Mouse (Mus musculus): Measurements from ENCODE around the gene Tm4sf19.

Gene Tm4sf19

DNA sequence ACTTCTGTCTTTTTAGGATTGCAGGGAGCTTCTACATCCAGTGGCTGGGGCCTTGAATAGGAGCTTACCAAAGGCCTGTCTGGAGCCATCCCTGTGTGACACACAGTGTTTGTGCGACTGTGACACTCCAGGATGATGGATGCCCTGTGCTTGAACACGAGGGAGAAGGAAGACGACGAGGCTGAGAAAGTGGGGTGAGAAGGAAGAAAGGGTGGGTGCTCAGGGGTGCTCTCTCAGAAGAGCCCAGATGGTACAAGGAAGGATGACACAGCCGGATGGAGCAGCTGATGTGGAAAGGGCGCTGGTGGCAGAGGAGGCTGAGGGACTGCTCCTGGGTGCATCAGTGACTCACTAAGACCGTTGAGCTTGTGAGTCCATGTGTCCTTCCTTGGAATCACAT, at the start of gene Tm4sf19:
Gene Tm4sf19 (plus strand): TSS at position 240 of the 400 bp plus-strand sequence.
- peak; percentile 88 for DNase-seq

DNA sequence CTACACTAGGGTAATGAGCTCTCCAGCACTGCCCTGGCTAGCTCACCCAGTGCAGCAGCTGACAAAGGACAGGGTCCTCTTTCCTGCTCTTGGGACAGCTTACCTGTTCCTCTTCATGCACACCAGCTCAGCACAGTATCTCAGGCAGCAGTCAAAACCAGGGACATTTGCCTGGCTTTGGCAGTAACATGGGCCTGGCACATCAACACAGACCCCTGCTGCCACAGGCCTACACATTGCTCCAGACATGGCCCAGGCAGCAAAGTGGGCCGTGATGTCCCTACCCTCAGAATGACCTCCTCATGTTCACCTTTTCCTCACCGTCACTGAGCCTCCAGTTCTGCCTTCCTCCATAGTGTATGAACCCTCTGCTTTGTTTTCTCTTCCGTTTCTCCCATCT, 49.5 kb upstream of the Tm4sf19 start:
- DNase-seq = peak; percentile 87

DNA sequence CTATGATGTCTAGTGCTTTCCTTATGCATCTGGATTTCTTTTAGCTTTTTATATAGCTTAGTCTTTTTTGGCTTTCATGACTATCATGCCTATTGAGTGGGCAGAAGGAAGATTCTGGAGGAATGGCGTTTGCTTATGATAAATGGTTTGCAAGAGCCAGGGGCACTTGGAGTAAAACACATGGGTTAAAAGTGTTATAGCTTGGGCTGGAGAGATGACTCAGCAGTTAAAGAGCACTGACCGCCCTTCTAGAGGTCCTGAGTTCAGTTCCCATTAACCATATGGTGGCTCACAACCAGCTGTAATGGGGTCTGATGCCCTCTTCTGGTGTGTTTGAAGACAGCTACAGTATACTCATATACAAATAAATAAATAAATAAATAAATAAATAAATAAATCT, 36.8 kb upstream of the Tm4sf19 start:
- peak; percentile 30 for DNase-seq

DNA sequence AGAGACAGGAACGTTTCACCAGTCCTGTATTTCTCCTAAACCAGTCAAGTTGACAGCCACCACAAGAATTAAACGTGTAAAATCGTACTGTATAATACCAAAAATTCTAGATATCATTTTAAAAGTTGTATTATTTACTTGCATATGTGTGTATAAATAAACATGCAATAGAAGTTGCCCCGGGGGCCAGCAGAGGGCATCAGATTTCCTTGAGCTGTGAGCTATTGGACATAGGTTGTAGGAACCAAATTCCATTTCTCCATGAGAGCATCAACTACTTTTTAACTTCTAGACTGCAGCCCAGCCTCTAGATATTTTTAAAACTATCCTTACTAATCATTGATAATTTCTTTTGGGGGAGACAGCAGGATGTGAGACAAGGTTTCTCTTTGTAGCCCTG, 29.0 kb upstream of the Tm4sf19 start:
- DNase-seq = peak; percentile 7

DNA sequence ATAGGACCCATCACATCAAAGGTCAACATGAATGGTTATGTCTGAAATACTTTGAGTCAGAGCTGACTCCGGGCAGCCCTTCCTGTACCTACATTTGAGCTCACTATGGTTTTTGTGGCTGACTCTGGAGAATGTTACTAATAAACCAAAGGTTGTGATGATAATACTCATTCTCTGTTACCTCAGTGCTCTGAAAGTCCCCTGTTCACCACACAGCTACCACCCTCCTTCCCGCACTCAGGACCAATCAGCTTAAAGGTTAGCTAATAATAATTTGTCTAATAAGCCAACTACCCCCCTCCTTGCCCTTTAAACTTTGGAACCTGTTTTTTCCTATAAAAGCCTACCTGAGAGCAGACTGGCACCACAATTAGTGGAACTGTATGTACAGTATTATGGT, 20.7 kb upstream of the Tm4sf19 start:
- no peak for DNase-seq

DNA sequence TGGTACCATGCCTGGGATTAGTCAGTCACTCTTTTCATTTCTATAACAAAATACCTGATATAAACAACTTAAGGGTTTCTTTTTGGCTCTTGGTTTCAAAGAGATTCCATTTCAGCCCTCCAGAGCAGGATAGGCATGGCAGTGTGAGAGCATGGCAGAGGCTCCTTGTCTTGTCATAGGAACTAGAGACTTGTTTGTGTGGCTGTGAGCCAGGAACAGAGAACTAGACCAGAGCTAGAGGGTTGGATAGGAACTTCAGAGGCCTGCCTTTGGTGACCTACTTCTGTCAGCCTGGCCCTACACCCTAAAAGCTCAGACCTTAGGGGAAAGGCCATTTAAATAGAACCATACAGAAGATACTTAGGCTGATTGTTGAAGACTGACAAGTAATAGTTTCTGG, 17.4 kb upstream of the Tm4sf19 start:
- DNase-seq = peak; percentile 76

DNA sequence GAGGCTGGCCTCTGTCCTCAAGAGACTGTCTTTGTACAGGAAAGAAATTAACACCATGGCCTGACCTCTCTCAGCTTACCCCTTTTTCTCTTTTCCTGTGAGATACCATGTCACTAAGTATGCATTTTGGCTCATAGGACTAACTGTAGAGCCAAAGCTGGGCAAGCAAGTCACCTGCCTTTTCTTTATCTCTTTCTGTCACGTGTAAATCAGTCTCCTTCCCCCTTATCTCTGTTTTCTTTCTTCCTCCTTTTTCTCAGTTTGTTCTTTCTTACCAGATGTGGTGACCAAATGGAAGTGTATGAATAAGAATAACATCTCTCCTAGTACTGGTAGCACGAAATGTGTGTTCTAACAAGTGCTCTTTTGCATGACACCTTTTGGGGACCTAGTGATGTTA, 15.4 kb upstream of the Tm4sf19 start:
- peak; percentile 10 for DNase-seq

DNA sequence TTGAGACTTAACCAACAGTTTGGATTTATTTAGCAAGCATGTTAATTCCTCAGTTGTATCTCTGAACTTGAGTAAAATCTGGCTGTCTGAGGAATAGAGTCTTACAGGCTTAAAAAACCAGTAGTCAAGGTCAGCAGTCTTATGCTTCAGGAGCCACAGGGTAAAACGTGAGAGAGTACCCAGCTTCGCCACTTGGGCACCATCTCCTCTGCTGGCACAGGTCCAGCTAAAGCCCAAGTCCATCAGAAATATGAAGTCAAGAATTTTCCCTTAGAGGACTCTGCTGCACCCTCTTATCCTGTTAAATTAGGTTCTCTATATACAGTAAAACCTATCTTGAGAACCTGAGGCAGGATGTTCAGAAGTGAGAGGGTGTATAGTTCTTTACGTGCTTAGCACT, 13.5 kb upstream of the Tm4sf19 start:
- peak; percentile 30 for DNase-seq

DNA sequence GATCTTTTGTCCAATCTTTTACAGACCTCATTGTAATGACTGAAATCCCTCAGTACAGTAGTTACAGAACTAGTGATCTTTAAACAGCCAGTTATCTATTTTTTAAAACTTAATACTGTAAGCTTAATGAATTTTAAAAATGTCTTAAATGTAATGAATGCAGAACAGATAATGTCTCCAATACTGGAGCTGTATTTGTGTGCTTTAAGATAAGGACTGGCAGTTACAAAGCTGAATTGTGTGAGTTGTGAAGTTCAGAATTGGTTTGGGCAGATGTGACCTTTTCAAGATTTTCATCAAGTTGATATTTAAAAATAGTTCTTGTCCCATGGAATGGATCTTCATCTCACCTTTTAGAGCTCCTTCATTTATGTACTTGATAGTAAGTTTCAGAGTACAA, 11.3 kb upstream of the Tm4sf19 start:
- no peak for DNase-seq

DNA sequence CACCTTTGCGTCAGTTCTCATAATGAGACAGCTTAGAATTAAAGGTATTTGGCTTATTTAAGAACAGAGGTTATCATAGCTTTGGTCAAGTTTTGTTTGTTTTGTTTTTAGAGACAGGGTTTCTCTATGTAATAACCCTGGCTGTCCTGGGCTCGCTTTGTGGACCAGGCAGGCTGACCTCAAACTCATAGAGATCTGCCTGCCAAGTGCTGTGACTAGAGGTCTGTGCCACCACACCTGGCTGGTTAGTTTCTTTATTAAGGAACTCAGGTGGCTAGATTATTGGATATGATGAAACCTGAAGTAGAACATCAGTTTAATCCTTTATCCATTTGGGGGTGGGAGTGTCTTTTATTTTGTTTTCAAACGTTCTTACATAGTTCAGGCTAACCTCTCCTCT, 10.5 kb upstream of the Tm4sf19 start:
- DNase-seq = peak; percentile 61

DNA sequence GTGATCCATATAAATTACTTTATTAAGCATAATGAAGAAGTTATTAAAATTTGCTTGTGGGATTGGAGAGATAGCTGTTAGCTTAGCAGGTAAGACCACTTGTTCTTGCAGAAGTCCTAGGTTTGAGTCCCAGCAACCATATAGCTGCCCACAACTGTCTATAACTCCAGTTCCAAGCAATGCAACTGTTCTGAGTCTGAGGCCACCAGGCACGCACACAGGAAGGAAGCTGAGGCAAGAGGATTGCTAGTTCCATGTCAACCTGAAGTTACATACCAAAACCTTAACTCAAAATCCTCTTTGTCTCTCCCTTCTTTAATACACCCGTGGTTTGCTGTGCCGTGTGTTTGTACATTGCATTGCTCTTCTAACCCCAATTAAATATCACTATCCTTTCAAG, 9.4 kb upstream of the Tm4sf19 start:
- peak; percentile 6 for DNase-seq

DNA sequence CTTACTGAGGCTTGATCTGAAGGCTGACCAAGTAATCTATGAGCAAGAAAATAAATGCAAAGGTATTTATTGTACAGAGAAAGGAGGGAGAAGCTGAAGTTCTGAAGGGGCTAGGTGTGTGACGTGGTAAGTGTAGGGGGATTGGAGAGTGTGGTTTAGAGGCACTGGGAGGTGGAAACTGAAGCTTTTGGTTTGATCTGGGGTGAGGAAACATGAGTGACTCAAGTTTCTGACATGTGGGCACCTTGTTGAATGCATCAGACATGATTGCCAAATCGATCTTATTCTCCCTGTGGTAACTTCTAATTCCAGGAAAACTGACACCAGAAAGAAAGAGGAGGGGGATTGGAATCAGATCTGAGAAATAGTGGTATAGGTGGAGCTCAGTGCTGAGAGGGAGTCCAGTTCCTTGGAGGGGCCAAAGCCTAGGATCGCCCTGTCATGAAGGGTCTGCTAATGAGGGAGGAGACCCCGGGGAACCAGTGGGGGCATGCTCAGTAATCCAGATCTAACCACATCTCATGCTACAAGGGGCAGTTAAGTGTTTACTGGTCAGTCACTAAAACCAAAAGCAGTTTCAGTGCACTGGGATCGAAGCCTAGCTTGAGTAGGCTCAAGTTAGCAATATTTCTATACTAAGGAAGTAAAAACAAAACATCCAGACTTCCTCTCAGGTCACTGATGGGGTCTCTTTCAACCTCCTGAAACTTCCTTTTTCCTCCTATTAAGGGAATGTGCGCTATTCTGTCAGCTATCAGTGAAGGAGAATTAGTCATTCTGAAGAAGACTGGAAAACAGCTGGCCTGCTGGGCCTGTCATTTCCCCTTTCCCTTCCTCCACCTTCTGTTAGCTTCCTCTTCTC, 4.4 kb upstream of the Tm4sf19 start:
- DNase-seq = no peak

DNA sequence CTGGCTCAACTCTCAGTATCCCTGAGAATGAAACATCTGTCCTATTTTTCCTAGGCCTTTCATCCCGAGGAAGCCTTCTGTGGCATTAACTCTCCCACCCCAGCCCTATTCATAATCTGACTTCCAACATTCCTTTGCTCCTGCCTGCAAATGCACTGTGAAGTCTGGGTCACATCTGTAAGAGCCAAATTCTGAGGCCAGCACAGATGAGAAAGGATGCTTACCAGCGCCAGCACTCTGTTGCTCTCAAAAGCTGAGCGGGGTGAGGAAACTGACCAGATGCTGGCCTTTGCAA, 3.8 kb upstream of the Tm4sf19 start:
- peak; percentile 94 for DNase-seq

DNA sequence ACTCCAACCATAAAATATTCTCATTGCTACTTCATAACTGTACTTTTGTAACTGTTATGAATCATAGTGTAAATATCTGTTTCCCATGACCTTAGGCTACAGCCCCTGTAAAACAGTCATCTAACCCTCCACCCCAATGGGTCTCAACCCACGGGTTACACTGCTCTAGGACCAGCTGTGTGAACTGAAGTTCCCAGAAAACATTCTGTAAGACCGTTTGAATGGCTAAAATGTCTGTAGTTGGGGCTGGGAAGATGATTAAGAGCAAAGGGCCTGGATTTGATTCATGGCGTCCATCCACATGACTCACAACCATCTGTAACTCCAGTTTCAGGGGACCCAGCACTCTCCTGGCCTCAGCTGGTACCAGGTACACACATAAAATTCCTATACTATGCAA, 2.1 kb upstream of the Tm4sf19 start:
- peak; percentile 62 for DNase-seq

DNA sequence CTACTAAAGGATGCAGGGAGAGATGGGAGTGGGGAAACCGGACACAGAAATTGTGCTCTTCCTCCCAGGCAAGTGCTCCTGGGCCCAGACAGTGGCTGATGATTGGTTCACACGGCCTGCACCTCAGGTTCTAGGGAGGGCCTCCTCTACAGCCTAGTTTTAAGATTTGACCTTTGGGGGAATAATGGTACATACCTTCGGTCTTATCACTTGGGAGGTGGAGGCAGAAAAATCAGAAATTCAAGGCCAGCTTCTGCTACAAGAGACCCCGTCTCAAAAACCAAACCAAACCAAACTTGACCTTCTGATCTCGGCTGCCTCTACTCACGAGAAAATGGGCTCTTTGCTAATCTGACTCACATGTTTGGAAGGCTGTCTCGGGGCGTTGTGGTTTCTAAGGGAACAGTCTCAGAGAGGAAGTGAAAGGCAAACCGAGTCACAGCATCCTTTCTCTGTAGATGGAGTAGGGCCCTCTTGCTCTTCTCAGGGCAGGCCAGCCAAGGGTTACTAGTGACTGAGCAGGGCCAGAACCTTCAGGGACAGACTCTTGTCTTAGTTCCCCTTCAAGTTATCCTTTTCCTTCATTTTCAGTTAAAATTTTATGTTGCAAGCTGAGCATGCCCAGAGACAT, 1.1 kb downstream of the Tm4sf19 start:
- peak; percentile 94 for DNase-seq

DNA sequence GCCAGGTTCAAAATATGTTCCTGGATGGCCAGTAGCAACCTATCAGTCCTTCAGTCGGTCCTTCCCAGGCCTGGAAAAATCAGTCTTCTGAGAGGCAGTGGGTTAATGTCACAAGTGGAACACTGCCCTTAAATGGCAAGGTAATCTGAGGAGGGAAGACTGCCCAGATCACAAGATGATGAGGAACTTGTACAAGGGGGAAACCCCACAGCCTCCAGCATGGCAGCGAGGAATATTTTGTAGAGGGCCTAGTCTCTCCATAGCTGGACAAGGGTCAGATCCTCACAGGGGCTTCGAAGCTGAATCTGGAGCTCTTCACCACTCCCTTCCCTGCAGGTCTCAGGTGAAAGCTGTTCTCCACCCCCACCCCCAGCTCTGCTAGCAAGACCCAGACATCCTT, 2.5 kb downstream of the Tm4sf19 start:
- peak; percentile 89 for DNase-seq

DNA sequence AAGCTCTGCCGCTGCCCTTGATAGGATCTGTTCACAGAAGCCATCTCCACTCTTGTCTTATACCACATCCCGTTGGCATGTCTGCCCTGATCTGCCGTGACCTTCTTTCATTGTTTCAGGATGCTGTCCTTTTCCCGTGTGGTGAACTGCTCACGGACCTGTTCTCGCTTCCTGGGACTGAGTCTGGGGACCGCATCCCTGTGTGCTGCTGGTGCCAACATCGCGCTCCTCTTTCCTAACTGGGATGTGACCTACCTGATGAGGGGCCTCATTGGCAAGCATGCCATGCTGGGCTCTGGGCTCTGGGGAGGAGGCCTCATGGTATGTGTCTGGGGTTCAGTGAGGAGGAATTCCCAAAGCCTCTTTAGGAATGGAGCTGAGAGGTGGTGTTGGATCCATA, 5.4 kb downstream of the Tm4sf19 start:
- DNase-seq = peak; percentile 74

DNA sequence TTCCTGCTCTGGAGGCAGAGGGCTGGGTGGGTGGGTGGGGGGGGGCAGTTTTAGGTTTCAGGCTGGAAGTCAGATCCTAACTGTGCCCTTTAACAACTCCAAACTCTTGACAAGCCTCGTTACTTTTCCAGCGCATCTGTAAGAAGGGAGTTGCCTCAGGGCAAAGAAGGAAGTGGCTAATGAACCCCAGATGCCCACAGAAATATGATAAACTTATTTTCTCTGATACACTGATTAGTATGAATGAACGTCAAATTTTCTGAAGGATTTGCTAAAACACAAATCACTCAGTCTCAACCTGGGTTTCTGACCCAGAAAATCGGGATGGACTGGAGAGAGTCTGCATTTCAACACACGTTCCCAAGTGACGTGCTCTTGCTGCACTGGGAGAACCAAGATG, 6.4 kb downstream of the Tm4sf19 start:
- peak; percentile 28 for DNase-seq

DNA sequence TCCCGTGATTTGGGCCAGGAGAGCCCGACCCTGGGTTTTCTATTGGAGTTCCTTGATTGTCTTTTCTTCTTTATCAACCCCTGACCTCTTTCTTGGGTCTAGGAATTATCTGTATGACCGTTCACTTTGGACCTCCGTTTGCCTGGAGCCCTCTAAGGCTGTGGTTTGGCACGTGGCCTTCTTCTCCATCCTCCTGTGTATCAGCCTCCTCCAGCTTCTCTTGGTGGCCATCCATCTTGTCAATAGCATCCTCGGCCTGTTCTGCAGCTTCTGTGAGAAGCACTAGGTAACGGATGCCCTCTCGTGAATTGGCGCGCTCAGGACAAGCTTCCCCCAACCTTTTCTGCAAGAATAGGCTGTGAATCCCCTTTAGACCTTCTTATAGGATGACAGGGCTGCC, 7.4 kb downstream of the Tm4sf19 start:
- peak; percentile 39 for DNase-seq

DNA sequence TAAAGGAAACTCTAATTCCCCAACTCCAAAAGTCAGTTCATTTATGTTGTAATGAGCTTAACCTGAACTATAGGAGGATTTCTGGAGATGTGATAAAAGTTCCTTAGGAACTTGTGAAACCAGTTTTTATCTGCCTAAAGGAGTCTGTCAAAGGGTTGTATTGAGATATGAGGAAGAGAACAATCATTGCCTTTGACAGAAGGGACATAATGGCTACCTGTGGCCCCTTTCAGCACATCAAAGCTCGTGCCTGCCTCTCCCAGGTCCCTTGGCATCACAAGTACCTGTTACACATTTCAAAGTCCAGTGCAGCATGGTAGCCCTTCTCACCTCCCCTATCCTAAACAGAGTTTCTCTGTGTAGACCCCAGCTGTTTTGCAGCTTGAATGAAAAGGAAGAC, 17.2 kb downstream of the Tm4sf19 start:
- DNase-seq = no peak

DNA sequence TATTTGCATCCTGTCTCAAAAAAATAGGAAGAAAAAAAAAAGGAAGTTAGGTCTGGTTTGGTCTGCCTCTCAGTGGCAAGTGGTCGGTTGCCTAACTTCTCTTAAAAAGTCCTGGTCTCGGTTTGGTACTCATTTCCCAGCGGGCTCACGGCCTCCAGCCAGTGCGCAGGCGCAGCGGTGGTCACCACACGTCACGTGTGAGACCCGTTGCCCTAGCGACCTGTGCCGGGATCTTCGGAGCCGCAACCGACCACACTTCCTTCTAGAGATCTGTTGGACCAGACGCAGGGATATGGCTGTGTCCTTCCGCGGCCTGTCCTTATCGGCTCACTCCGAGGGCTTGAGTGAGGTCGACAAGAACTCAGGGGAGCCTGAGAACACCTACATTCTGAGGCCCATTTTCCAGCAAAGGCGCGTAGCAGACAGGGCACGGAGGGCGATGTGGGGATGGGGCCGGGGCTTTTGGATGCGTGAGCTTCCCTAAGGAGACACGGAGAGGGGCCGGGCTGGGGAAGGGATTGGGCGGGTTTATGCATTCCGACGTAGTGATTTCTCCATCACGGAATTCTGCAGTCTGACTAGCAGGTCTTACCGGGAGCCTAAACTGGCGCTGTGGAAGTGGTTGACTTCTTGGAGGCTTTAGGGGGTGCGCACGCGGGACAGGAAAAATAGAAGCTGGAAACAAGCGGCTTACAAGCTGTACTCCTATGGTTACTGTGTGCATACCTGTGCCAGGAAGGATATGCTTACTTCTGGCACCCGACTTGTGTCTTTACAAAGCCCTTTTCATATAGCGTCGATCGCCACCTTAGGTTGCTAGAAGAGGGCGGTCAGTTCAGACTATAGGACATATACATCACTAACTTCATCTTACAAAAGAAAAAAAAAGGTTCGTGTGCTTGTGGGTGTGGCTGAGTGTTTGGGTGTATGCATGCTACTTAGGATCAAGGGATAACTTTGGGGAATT, 19.5 kb downstream of the Tm4sf19 start, which contains the start of gene Tctex1d2:
Gene Tctex1d2 (plus strand): TSS at position 186 of the 967 bp plus-strand sequence.
- peak; percentile 100 for DNase-seq

DNA sequence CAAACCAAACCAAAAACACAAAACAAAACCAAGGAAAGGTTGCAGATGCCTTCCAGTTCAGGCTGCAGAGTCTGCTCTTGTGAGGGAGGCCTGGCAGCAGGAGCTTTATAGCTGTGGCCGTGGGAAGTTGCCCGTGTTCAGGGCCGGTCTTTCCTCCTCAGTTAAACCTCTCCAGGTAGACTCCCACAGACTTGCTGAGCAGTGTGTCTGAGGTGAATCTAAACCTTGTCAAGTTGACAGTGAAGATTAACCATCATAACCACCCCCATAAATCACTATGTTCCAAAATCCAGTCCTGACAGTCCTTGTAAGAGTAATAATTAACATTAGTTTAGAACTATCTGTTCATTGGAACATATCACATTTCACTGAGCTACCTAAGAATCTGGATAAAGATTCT, 27.2 kb downstream of the Tm4sf19 start:
- no peak for DNase-seq

DNA sequence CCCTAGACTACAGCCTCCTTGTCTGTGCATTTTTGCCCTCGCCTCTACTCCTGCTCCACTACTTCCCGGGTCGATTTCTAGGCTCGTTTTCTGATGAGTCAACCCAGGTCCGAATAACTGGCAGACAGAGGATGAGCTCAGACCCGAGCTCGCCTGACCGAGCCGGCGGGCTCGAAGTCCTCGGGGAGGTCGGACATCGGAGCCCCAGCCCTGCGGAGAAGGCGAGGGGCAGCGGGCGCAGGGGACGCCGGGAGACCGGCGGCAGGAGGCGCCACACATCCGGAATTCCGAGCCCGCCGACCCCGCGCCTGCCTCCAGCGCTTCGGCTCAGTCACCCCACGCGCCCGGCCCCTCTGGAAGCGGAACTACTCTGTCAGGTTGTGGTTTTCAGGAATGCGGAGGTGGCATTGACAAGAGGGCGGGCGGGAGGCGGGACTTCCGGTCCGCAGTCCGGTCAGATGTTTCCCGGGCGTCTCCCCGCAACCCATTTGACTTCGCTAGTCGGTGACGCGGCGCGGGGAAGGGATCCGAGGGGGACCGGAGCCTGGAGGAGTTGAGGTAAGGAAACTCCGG, 30.3 kb downstream of the Tm4sf19 start, which contains the start of gene Pcyt1a:
Gene Pcyt1a (plus strand): TSS at position 448 of the 573 bp plus-strand sequence.
- DNase-seq = peak; percentile 100

Measured in heart, adult 11 months (tissue).